Mouse (Mus musculus): ENCODE data around the gene Ccl12.

Ccl12 gene

DNA sequence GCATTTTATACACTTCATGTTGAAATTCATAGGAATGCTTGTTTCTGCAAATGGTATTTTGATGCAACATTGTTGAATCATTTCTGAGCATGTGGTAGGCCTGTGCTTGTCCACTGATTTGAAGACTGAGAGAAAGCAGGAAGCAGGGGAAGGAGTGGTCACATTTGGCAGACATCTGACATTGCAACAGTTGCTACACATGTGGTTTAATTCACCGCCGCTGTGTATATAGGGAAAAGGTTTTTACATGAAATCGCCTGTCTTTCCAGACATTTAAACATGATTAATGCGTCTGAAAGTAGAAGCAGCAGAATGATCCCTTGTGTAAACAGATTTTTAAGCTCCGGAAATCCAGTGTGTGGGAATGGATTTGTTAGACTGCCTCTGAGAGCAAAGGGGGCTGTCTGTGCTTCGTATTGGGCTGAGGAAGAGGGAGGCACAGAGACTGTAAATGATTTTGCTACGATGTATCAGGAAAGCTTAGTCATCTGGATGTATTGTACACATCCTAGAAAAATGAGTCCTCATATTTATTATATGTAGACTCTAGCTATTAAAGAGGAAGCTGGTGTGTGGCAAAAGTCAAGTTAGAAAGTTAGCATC is 37.9 kb downstream of the Ccl12 start:
- DNase-seq (ENCODE audit: low read depth, low spot score) = peak; percentile 39
